Mouse (Mus musculus): ENCODE results near the gene Rnf144a. TPM values are rescaled to one million over a fixed set of nuclear protein-coding genes. Genes with fewer than 3 reads are reported as not detected.

Gene Rnf144a
- total RNA-seq, 2 experiments from 2014 or later = 35.3 to 39.0 TPM

Small RNAs within 50 kb of the gene (microRNA-seq; reads per million reads assigned to microRNA genes)
- gene Mir6538 = 2.3 to 2.5 reads per million in 2 experiments

Other genes starting within 250 kb of the Rnf144a start
- gene Rsad2, start 41.2 kb upstream of the Rnf144a start, total RNA-seq (2021) = under 1 TPM; 0.37 to 0.48 TPM
- gene Cmpk2, start 54.0 kb upstream of the Rnf144a start, total RNA-seq (2021) = 10 to 100 TPM; 16.3 to 17.3 TPM